Mouse (Mus musculus) left cerebral cortex, adult 6 months (tissue): ENCODE data around the gene Tubb5. TPM values are rescaled to one million over a fixed set of nuclear protein-coding genes. Genes with fewer than 3 reads are reported as not detected.

ENCODE experiments used
- long read RNA-seq, 2 experiments: library from polyadenylated mRNA; unstranded; transcript quantifications; one replicate each; pipeline ENCODE4 v2.0.0; 2019 to 2020
- polyA plus RNA-seq: library from polyadenylated mRNA; unstranded; fragments of <200 nt; fragmentation: Nextera tagmentation; gene quantifications from 2 replicates; pipeline ENCODE4 v1.2.3, GENCODE M21; 2021

Tubb5 gene
- 596 and 663 TPM in 2 replicates for polyA plus RNA-seq
- long read RNA-seq, experiment 1, transcript Tubb5-204 (3 exons, 979 nt): minor isoform, 58 of 3,583 reads
- long read RNA-seq, experiment 1, transcript Tubb5-201 (4 exons, 2,649 nt): major isoform, 3,455 of 3,583 reads
- long read RNA-seq, experiment 1, partial matches to known transcripts: 11 of 3,583 reads
- long read RNA-seq, experiment 1, other reads (novel, unspliced or antisense): 59 of 3,583 reads
- long read RNA-seq, experiment 2, transcript Tubb5-204 (3 exons, 979 nt): minor isoform, 28 of 1,396 reads
- long read RNA-seq, experiment 2, transcript Tubb5-201 (4 exons, 2,649 nt): major isoform, 1,067 of 1,396 reads
- long read RNA-seq, experiment 2, partial matches to known transcripts: 9 of 1,396 reads
- long read RNA-seq, experiment 2, other reads (novel, unspliced or antisense): 291 of 1,396 reads

GRCm38 (mm10) chr17:35838122-35838544 lies at the start of gene Tubb5:
Tubb5 (minus strand) TSS chr17:35838306.

GRCm38 (mm10) chr17:35879245-35880057 lies 41.3 kb upstream of the Tubb5 start, which contains the start of gene Dhx16:
Dhx16 (plus strand) TSS chr17:35879819.

GRCm38 (mm10) chr17:35865481-35866280 lies 27.6 kb upstream of the Tubb5 start, which contains the start of gene Ppp1r18:
Ppp1r18 (plus strand) TSS chr17:35865593.

GRCm38 (mm10) chr17:35861198-35861857 lies 23.2 kb upstream of the Tubb5 start, which contains the start of gene Nrm:
Nrm (plus strand) TSS chr17:35861318.

GRCm38 (mm10) chr17:35841076-35841950 lies 3.2 kb upstream of the Tubb5 start, which contains the start of gene Mdc1:
Mdc1 (plus strand) TSS chr17:35841515.

GRCm38 (mm10) chr17:35822964-35823937 lies 14.9 kb downstream of the Tubb5 start, which contains the start of gene Flot1:
Flot1 (plus strand) TSS chr17:35823230.

GRCm38 (mm10) chr17:35821439-35822430 lies 16.4 kb downstream of the Tubb5 start, which contains the start of gene Ier3:
Ier3 (plus strand) TSS chr17:35821684.

Other genes starting within 250 kb of the Tubb5 start
- not detected in 2 replicates for gene Sfta2, start 236.8 kb downstream of the Tubb5 start, polyA plus RNA-seq
- gene Gm9573, start 211.7 kb downstream of the Tubb5 start, polyA plus RNA-seq: not detected in 2 replicates
- not detected in 2 replicates for gene Mucl3, start 194.6 kb downstream of the Tubb5 start, polyA plus RNA-seq
- gene Vars2, start 170.7 kb downstream of the Tubb5 start, polyA plus RNA-seq: 4.2 and 4.4 TPM in 2 replicates
- gene Gtf2h4, start 164.6 kb downstream of the Tubb5 start, polyA plus RNA-seq: 25.0 and 27.8 TPM in 2 replicates
- gene Ddr1, start 133.7 kb downstream of the Tubb5 start, polyA plus RNA-seq: 10.2 and 39.0 TPM in 2 replicates
- gene Ier3, start 16.6 kb downstream of the Tubb5 start, polyA plus RNA-seq: 11.2 and 18.9 TPM in 2 replicates
- gene Flot1, start 15.1 kb downstream of the Tubb5 start, polyA plus RNA-seq: 142 and 144 TPM in 2 replicates
- 2.9 and 4.1 TPM in 2 replicates for gene Mdc1, start 3.2 kb upstream of the Tubb5 start, polyA plus RNA-seq
- gene Nrm, start 23.0 kb upstream of the Tubb5 start, polyA plus RNA-seq: 4.0 and 4.1 TPM in 2 replicates
- 0.97 and 6.2 TPM in 2 replicates for gene Ppp1r18, start 27.3 kb upstream of the Tubb5 start, polyA plus RNA-seq
- 9.6 and 13.1 TPM in 2 replicates for gene Dhx16, start 41.5 kb upstream of the Tubb5 start, polyA plus RNA-seq
- 59.1 and 90.8 TPM in 2 replicates for gene 2310061I04Rik, start 59.1 kb upstream of the Tubb5 start, polyA plus RNA-seq
- gene Atat1, start 71.8 kb upstream of the Tubb5 start, polyA plus RNA-seq: 34.2 and 50.5 TPM in 2 replicates
- 65.1 and 66.8 TPM in 2 replicates for gene Mrps18b, start 78.1 kb upstream of the Tubb5 start, polyA plus RNA-seq
- gene Ppp1r10, start 78.1 kb upstream of the Tubb5 start, polyA plus RNA-seq: 16.6 and 18.5 TPM in 2 replicates
- 50.2 and 50.3 TPM in 2 replicates for gene Abcf1, start 131.5 kb upstream of the Tubb5 start, polyA plus RNA-seq
- 23.8 and 41.5 TPM in 2 replicates for gene Gnl1, start 141.5 kb upstream of the Tubb5 start, polyA plus RNA-seq
- 12.1 and 12.4 TPM in 2 replicates for gene Prr3, start 141.9 kb upstream of the Tubb5 start, polyA plus RNA-seq
- 2.5 and 3.0 TPM in 2 replicates for gene H2-T24, start 182.3 kb upstream of the Tubb5 start, polyA plus RNA-seq
- 24.6 and 34.7 TPM in 2 replicates for gene H2-T23, start 194.5 kb upstream of the Tubb5 start, polyA plus RNA-seq
- gene H2-T22, start 204.4 kb upstream of the Tubb5 start, polyA plus RNA-seq: 21.2 and 21.4 TPM in 2 replicates
- not detected in 2 replicates for gene Gm6034, start 204.7 kb upstream of the Tubb5 start, polyA plus RNA-seq
- gene Gm11127, start 220.1 kb upstream of the Tubb5 start, polyA plus RNA-seq: not detected in 2 replicates